Mouse (Mus musculus): Measurements from ENCODE around the gene March6.

DNA sequence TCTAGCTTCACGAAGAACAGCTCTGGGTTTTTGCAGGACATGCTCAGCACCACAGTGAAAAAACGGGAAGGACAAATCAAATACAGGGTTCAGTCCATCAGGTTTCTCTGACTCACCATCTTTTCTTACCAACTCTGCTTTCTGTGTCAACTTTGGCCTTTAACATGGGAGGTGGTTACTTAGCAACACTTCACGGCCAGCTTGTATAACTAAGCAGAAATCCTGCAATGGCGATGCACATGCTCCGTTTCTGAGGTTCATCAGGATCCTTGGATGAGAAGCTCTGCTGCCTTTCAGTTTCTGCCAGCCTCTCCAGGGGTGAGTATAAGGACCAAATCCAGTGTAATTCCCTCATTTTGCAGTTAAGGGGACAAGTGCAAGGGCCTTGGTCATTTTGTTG is 34.3 kb upstream of the March6 start, which contains the start of gene Cmbl:
- TF ChIP-seq CTCF (IDR thresholded peaks at IDR 0.05; ENCODE audit: control insufficient read depth, insufficient read depth, insufficient replicate concordance, low read depth, low read length) (no peak), POLR2A (IDR thresholded peaks at IDR 0.05; ENCODE audit: control insufficient read depth, low read depth, low read length) (no peak)

Data from testis, adult 2 months (tissue).